Mouse (Mus musculus) CH12.LX (cell line): Measurements from ENCODE around the gene Fgfr2.

Experiments used
- CTCF ChIP-seq, 2 experiments: IDR thresholded peaks in 1 of 2; conservative IDR thresholded peaks in 1 of 2; 2 replicates each; pipeline ENCODE4 v1.5.1; 2011 to 2012; ENCODE audit warnings: low read depth in 2 of 2, low read length in 2 of 2, improper control_type of control experiment in 1 of 2, inconsistent platforms in 1 of 2, mild to moderate bottlenecking in 1 of 2, moderate library complexity in 1 of 2
- ELF1 ChIP-seq: IDR thresholded peaks from 2 replicates; pipeline ENCODE4 v1.6.1; 2014; ENCODE audit warnings: low read depth, mild to moderate bottlenecking, inconsistent platforms, low read length, improper control_type of control experiment
- HCFC1 ChIP-seq: IDR thresholded peaks from 2 replicates; pipeline ENCODE4 v1.6.1; 2012; ENCODE audit warnings: low read depth, mild to moderate bottlenecking, inconsistent platforms, low read length, improper control_type of control experiment
- JUN ChIP-seq: IDR thresholded peaks from 2 replicates; pipeline ENCODE4 v1.6.1; 2011; ENCODE audit warnings: low read depth, mild to moderate bottlenecking, low read length, improper control_type of control experiment, moderate library complexity; ENCODE audit not compliant: insufficient read depth
- JUND ChIP-seq: conservative IDR thresholded peaks from 2 replicates; pipeline ENCODE4 v1.6.1; 2011; ENCODE audit warnings: low read depth, low read length, improper control_type of control experiment
- MAZ ChIP-seq: IDR thresholded peaks from 2 replicates; pipeline ENCODE4 v1.6.1; 2012; ENCODE audit warnings: low read depth, mild to moderate bottlenecking, inconsistent platforms, low read length, improper control_type of control experiment, moderate library complexity
- POLR2A ChIP-seq: IDR thresholded peaks from 2 replicates; pipeline ENCODE4 v1.6.1; 2011; ENCODE audit warnings: low read depth, mild to moderate bottlenecking, improper control_type of control experiment, low read length
- UBTF ChIP-seq: IDR thresholded peaks from 2 replicates; pipeline ENCODE4 v1.6.1; 2012; ENCODE audit warnings: low read depth, mild to moderate bottlenecking, inconsistent platforms, low read length, improper control_type of control experiment, moderate library complexity
- USF1 ChIP-seq: IDR thresholded peaks from 2 replicates; pipeline ENCODE4 v1.6.1; 2014; ENCODE audit warnings: low read depth, mild to moderate bottlenecking, inconsistent platforms, low read length, improper control_type of control experiment
- ZKSCAN1 ChIP-seq: IDR thresholded peaks from 2 replicates; pipeline ENCODE4 v1.6.1; 2012; ENCODE audit warnings: low read depth, inconsistent platforms, low read length, improper control_type of control experiment, borderline replicate concordance
- ZMIZ1 ChIP-seq: IDR thresholded peaks from 2 replicates; pipeline ENCODE4 v1.6.1; 2012; ENCODE audit warnings: low read depth, mild to moderate bottlenecking, inconsistent platforms, low read length, improper control_type of control experiment

DNA sequence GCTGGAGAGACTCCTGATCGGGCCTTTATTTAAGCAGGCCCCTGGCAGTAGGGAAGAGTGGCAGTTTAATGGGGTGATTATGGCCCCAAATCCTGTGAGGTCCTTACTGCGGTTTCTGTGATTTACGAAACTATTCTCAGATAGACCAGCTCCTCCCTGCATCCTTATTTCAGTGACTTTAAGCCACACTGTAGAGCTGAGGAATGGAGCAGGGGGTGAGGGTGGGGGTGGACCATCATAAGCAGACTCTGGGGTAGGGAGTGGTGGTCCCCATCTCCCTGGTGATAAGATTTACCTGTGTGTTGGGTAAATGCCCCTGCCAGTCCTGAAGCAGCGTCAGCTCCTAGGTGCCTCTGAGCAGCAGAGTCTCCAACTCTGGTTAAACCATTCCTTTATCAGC is 2516.2 kb downstream of the Fgfr2 start:
- TF ChIP-seq UBTF (no peak), POLR2A (no peak), ELF1 (no peak), CTCF (conservative IDR thresholded peaks at IDR 0.05 in 1 of 2, IDR thresholded peaks at IDR 0.05 in 1 of 2; ENCODE audit: low read depth in 2 of 2, low read length in 2 of 2) (no peak), HCFC1 (no peak), USF1 (no peak), JUN (no peak), ZKSCAN1 (no peak), JUND (no peak), MAZ (no peak), ZMIZ1 (no peak)
